Mouse (Mus musculus) neural tube, embryonic 14.5 days (tissue): ENCODE results near the gene Hspa12a. TPM values are rescaled to one million over a fixed set of nuclear protein-coding genes. Genes with fewer than 3 reads are reported as not detected.

ENCODE experiments used
- ATAC-seq: fragments of 200-750 bp; cut with Nextera tagmentation; 2 replicates; pipeline ENCODE4 v1.8.0; 2017; ENCODE audit warnings: low read depth, mild to moderate bottlenecking, moderate TSS enrichment, moderate library complexity
- H3K27ac ChIP-seq: fragments of 300-500 bp; sonication (generic); 2 replicates; pipeline ENCODE4 v1.5.1; 2014; ENCODE audit warnings: low read depth, mild to moderate bottlenecking, control low read depth, low read length, moderate library complexity, mixed read lengths
- H3K27me3 ChIP-seq: fragments of 300-500 bp; sonication (generic); 2 replicates; pipeline ENCODE4 v1.6.1; 2014; ENCODE audit warnings: low read length; ENCODE audit not compliant: control insufficient read depth, insufficient read depth
- H3K36me3 ChIP-seq: fragments of 300-500 bp; sonication (generic); 2 replicates; pipeline ENCODE4 v1.6.1; 2014; ENCODE audit warnings: low read length, mixed read lengths; ENCODE audit not compliant: control insufficient read depth, insufficient read depth
- H3K4me1 ChIP-seq: fragments of 300-500 bp; sonication (generic); 2 replicates; pipeline ENCODE4 v1.6.1; 2014; ENCODE audit warnings: low read length; ENCODE audit not compliant: control insufficient read depth, insufficient read depth
- H3K4me2 ChIP-seq: fragments of 300-500 bp; sonication (generic); 2 replicates; pipeline ENCODE4 v1.6.1; 2014; ENCODE audit warnings: mild to moderate bottlenecking, low read depth, low read length, control low read depth
- H3K4me3 ChIP-seq: fragments of 300-500 bp; sonication (generic); 2 replicates; pipeline ENCODE4 v1.5.1; 2014; ENCODE audit warnings: low read depth, low read length, control low read depth, mixed read lengths
- H3K9ac ChIP-seq: fragments of 300-500 bp; sonication (generic); replicated peaks from 2 replicates; pipeline ENCODE4 v1.6.1; 2014; ENCODE audit warnings: low read depth, mild to moderate bottlenecking, control low read depth, low read length, mixed read lengths
- H3K9me3 ChIP-seq: fragments of 300-500 bp; sonication (generic); 2 replicates; pipeline ENCODE4 v1.6.1; 2016; ENCODE audit warnings: low read length; ENCODE audit not compliant: control insufficient read depth
- WGBS: fragments of 180-500 bp; shearing (Covaris S2); extraction: QIAGEN DNeasy Blood & Tissue Kit; methylation state at CpG from one replicate; pipeline ENCODE4 v1.1.7; 2014; 5-methylcytosine and 5-hydroxymethylcytosine counted together
- polyA plus RNA-seq: library from polyadenylated mRNA; unstranded; fragments of >200 nt; fragmentation: Nextera tagmentation; extraction: Ambion mirVana; gene quantifications from 2 replicates; pipeline ENCODE4 v1.2.1, GENCODE M21; 2014

Hspa12a gene
- polyA plus RNA-seq, 1 experiment from 2014 or later = 45.3 TPM

- Histone ChIP-seq H3K4me2 (peak overlapping the region; percentile 79), H3K27me3 (0 out of 2 replicates have a peak, but pooled peaks cover 2% of the 10 kb centered on the region), H3K36me3 (no peaks in the 10 kb centered on the region), H3K9ac (peak overlapping the region; percentile 72), H3K9me3 (no peaks in the 10 kb centered on the region), H3K4me1 (peaks cover 9% of the 10 kb centered on the region; the same call in 1 of the 2 replicates), H3K4me3 (peak overlapping the region; percentile 53), H3K27ac (peak overlapping the region; percentile 80)
- WGBS = 7% methylated on average over 6 of the region's 6 CpGs
- peak; percentile 47; the same call in 1 of the 2 replicates for ATAC-seq
These were observed 84.1 kb downstream of the Hspa12a start for GRCm38 (mm10) chr19:58859357-58859756.

- H3K4me2 ChIP-seq = no peak overlapping the region
- H3K9me3 ChIP-seq = no peaks in the 10 kb centered on the region
- peaks cover 9% of the 10 kb centered on the region; the same call in 1 of the 2 replicates for H3K4me1 ChIP-seq
- no peaks in the 10 kb centered on the region for H3K36me3 ChIP-seq
- H3K4me3 ChIP-seq = no peak overlapping the region
- H3K27me3 ChIP-seq = 0 out of 2 replicates have a peak, but pooled peaks cover 2% of the 10 kb centered on the region
- H3K9ac ChIP-seq = no peak overlapping the region
- WGBS = 68% methylated on average over 9 of the region's 9 CpGs
- no peak for ATAC-seq
- no peak overlapping the region for H3K27ac ChIP-seq
These were observed 87.2 kb downstream of the Hspa12a start for GRCm38 (mm10) chr19:58856129-58856855.

GRCm38 (mm10) chr19:58854899-58855298 lies 88.6 kb downstream of the Hspa12a start:
- Histone ChIP-seq H3K9me3 (no peaks in the 10 kb centered on the region), H3K4me1 (peaks cover 9% of the 10 kb centered on the region; the same call in 1 of the 2 replicates), H3K27me3 (no peaks in the 10 kb centered on the region), H3K9ac (no peak overlapping the region), H3K4me3 (no peak overlapping the region), H3K4me2 (no peak overlapping the region), H3K27ac (no peak overlapping the region), H3K36me3 (no peaks in the 10 kb centered on the region)
- WGBS = 59% methylated on average over 3 of the region's 3 CpGs
- no peak for ATAC-seq

- Histone ChIP-seq H3K4me3 (no peak overlapping the region), H3K27me3 (no peaks in the 10 kb centered on the region), H3K4me1 (no peaks in the 10 kb centered on the region), H3K27ac (no peak overlapping the region), H3K4me2 (no peak overlapping the region), H3K36me3 (no peaks in the 10 kb centered on the region), H3K9ac (no peak overlapping the region), H3K9me3 (no peaks in the 10 kb centered on the region)
- 82% methylated on average over 10 of the region's 10 CpGs for WGBS
- ATAC-seq = no peak
These were observed 90.3 kb downstream of the Hspa12a start for GRCm38 (mm10) chr19:58853036-58853735.

GRCm38 (mm10) chr19:58850719-58851466 lies 92.6 kb downstream of the Hspa12a start:
- H3K4me1 ChIP-seq = no peaks in the 10 kb centered on the region
- no peaks in the 10 kb centered on the region for H3K27me3 ChIP-seq
- H3K36me3 ChIP-seq = no peaks in the 10 kb centered on the region
- H3K9me3 ChIP-seq = no peaks in the 10 kb centered on the region
- WGBS = 73% methylated on average over 6 of the region's 7 CpGs
- no peak overlapping the region for H3K4me3 ChIP-seq
- H3K27ac ChIP-seq = no peak overlapping the region
- no peak overlapping the region for H3K4me2 ChIP-seq
- no peak overlapping the region for H3K9ac ChIP-seq
- no peak for ATAC-seq

- H3K27me3 ChIP-seq = no peaks in the 10 kb centered on the region
- H3K9me3 ChIP-seq = no peaks in the 10 kb centered on the region
- H3K27ac ChIP-seq = no peak overlapping the region
- no peak overlapping the region for H3K9ac ChIP-seq
- 85% methylated on average over 13 of the region's 13 CpGs for WGBS
- no peak overlapping the region for H3K4me2 ChIP-seq
- no peak overlapping the region for H3K4me3 ChIP-seq
- no peaks in the 10 kb centered on the region for H3K36me3 ChIP-seq
- H3K4me1 ChIP-seq = no peaks in the 10 kb centered on the region
- ATAC-seq = no peak
These were observed 93.9 kb downstream of the Hspa12a start for GRCm38 (mm10) chr19:58849333-58850131.

GRCm38 (mm10) chr19:58843606-58844005 lies 99.8 kb downstream of the Hspa12a start:
- no peaks in the 10 kb centered on the region for H3K36me3 ChIP-seq
- 79% methylated on average over 3 of the region's 3 CpGs for WGBS
- no peak overlapping the region for H3K4me3 ChIP-seq
- H3K9ac ChIP-seq = no peak overlapping the region
- no peaks in the 10 kb centered on the region for H3K27me3 ChIP-seq
- H3K4me2 ChIP-seq = no peak overlapping the region
- ATAC-seq = no peak
- no peaks in the 10 kb centered on the region for H3K9me3 ChIP-seq
- no peak overlapping the region for H3K27ac ChIP-seq
- H3K4me1 ChIP-seq = peaks cover 12% of the 10 kb centered on the region

- H3K4me3 ChIP-seq = no peak overlapping the region
- no peaks in the 10 kb centered on the region for H3K9me3 ChIP-seq
- ATAC-seq = no peak
- 65% methylated on average over 5 of the region's 5 CpGs for WGBS
- H3K4me2 ChIP-seq = no peak overlapping the region
- H3K27ac ChIP-seq = 0 out of 2 replicates have a peak overlapping the region, but pooled peaks have one; percentile 16
- H3K4me1 ChIP-seq = peaks cover 12% of the 10 kb centered on the region
- no peaks in the 10 kb centered on the region for H3K27me3 ChIP-seq
- H3K9ac ChIP-seq = no peak overlapping the region
- no peaks in the 10 kb centered on the region for H3K36me3 ChIP-seq
These were observed 102.7 kb downstream of the Hspa12a start for GRCm38 (mm10) chr19:58840721-58841271.
